Mouse (Mus musculus): ENCODE results near the gene Lima1.

The Lima1 gene

GRCm38 (mm10) chr15:99852606-99853237 lies 22.5 kb downstream of the Lima1 start:
- TF ChIP-seq GATA4 (IDR thresholded peaks at IDR 0.05; ENCODE audit: insufficient replicate concordance, low read length): no peak

GRCm38 (mm10) chr15:99850265-99850664 lies 25.0 kb downstream of the Lima1 start:
- TF ChIP-seq GATA4 (IDR thresholded peaks at IDR 0.05; ENCODE audit: insufficient replicate concordance, low read length): no peak

GRCm38 (mm10) chr15:99847937-99848336 lies 27.3 kb downstream of the Lima1 start:
- TF ChIP-seq GATA4 (IDR thresholded peaks at IDR 0.05; ENCODE audit: insufficient replicate concordance, low read length): no peak

GRCm38 (mm10) chr15:99847207-99847881 lies 27.9 kb downstream of the Lima1 start:
- no peak for TF ChIP-seq GATA4 (IDR thresholded peaks at IDR 0.05; ENCODE audit: insufficient replicate concordance, low read length)

GRCm38 (mm10) chr15:99846633-99847032 lies 28.6 kb downstream of the Lima1 start:
- TF ChIP-seq GATA4 (IDR thresholded peaks at IDR 0.05; ENCODE audit: insufficient replicate concordance, low read length): no peak

GRCm38 (mm10) chr15:99843856-99844255 lies 31.4 kb downstream of the Lima1 start:
- TF ChIP-seq GATA4 (IDR thresholded peaks at IDR 0.05; ENCODE audit: insufficient replicate concordance, low read length): no peak

GRCm38 (mm10) chr15:99839910-99840309 lies 35.3 kb downstream of the Lima1 start:
- no peak for TF ChIP-seq GATA4 (IDR thresholded peaks at IDR 0.05; ENCODE audit: insufficient replicate concordance, low read length)

- TF ChIP-seq GATA4 (IDR thresholded peaks at IDR 0.05; ENCODE audit: insufficient replicate concordance, low read length): no peak
Measured at GRCm38 (mm10) chr15:99839165-99839840, 36.0 kb downstream of the Lima1 start.

GRCm38 (mm10) chr15:99837561-99837960 lies 37.7 kb downstream of the Lima1 start:
- TF ChIP-seq GATA4 (IDR thresholded peaks at IDR 0.05; ENCODE audit: insufficient replicate concordance, low read length): no peak

- TF ChIP-seq GATA4 (IDR thresholded peaks at IDR 0.05; ENCODE audit: insufficient replicate concordance, low read length): no peak
Measured at GRCm38 (mm10) chr15:99835191-99835590, 40.1 kb downstream of the Lima1 start.

GRCm38 (mm10) chr15:99834681-99835080 lies 40.6 kb downstream of the Lima1 start:
- no peak for TF ChIP-seq GATA4 (IDR thresholded peaks at IDR 0.05; ENCODE audit: insufficient replicate concordance, low read length)

GRCm38 (mm10) chr15:99833648-99834454 lies 41.4 kb downstream of the Lima1 start:
- no peak for TF ChIP-seq GATA4 (IDR thresholded peaks at IDR 0.05; ENCODE audit: insufficient replicate concordance, low read length)

- TF ChIP-seq GATA4 (IDR thresholded peaks at IDR 0.05; ENCODE audit: insufficient replicate concordance, low read length): no peak
Measured at GRCm38 (mm10) chr15:99831535-99831934, 43.7 kb downstream of the Lima1 start.

GRCm38 (mm10) chr15:99828061-99828460 lies 47.2 kb downstream of the Lima1 start:
- TF ChIP-seq GATA4 (IDR thresholded peaks at IDR 0.05; ENCODE audit: insufficient replicate concordance, low read length): no peak

GRCm38 (mm10) chr15:99826210-99826888 lies 48.9 kb downstream of the Lima1 start:
- no peak for TF ChIP-seq GATA4 (IDR thresholded peaks at IDR 0.05; ENCODE audit: insufficient replicate concordance, low read length)
